Mouse (Mus musculus): ENCODE data around the gene Zbtb8a. TPM values are rescaled to one million over a fixed set of nuclear protein-coding genes. Genes with fewer than 3 reads are reported as not detected.

The Zbtb8a gene
- polyA plus RNA-seq, 1 experiment from 2014 or later: 14.8 TPM

DNA sequence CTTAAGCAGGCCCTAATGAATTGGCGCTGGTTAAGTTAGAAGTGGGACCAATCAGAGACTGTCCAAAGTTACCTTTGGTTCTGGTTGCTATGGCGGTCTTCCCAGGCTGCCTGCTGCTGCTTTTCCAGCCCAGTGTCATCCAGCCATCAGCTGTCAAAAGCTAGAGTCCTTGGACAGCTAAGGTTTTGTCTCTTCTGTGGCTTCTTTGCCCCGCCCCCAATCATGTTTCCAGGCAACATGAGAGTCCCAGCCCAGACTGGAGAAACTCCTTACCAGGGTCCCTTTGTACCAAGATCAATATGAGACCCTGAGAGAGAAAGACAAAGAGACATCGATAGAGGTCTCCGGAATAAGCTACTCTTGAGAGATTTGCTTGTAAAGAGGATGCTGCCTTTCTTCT is 10.5 kb upstream of the Zbtb8a start:
- Histone ChIP-seq H3K9me3 (no peaks in the 10 kb centered on the region), H3K36me3 (no peaks in the 10 kb centered on the region), H3K4me2 (replicated peaks) (no peak overlapping the region), H3K9ac (no peak overlapping the region), H3K4me3 (no peak overlapping the region), H3K4me1 (no peaks in the 10 kb centered on the region), H3K27me3 (no peaks in the 10 kb centered on the region), H3K27ac (no peak overlapping the region)
- no peak for ATAC-seq (ENCODE audit: low FRiP score, low read depth)
- WGBS: 87% methylated on average over 5 of the region's 5 CpGs

DNA sequence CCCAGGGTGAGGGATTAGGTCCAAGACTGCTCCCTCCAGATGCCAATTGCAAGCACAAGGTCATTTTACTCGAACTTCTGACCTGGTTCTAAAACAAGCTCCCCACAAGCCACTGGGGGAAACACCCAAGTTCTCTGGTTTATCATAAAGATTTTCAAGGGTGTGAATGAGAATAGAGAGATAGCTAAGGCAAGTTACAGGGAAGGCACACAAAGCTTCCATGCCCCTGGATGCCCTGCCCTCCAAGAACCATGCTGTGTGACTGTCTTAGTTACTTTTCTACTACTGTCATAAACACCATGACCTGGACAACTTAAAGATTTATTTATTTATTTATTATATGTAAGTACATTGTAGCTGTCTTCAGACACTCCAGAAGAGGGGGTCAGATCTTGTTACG is 9.1 kb upstream of the Zbtb8a start:
- 77% methylated on average over 2 of the region's 2 CpGs for WGBS
- Histone ChIP-seq H3K4me2 (replicated peaks) (no peak overlapping the region), H3K9ac (no peak overlapping the region), H3K36me3 (no peaks in the 10 kb centered on the region), H3K4me1 (no peaks in the 10 kb centered on the region), H3K27ac (no peak overlapping the region), H3K9me3 (no peaks in the 10 kb centered on the region), H3K4me3 (no peak overlapping the region), H3K27me3 (no peaks in the 10 kb centered on the region)
- ATAC-seq (ENCODE audit: low FRiP score, low read depth): no peak

DNA sequence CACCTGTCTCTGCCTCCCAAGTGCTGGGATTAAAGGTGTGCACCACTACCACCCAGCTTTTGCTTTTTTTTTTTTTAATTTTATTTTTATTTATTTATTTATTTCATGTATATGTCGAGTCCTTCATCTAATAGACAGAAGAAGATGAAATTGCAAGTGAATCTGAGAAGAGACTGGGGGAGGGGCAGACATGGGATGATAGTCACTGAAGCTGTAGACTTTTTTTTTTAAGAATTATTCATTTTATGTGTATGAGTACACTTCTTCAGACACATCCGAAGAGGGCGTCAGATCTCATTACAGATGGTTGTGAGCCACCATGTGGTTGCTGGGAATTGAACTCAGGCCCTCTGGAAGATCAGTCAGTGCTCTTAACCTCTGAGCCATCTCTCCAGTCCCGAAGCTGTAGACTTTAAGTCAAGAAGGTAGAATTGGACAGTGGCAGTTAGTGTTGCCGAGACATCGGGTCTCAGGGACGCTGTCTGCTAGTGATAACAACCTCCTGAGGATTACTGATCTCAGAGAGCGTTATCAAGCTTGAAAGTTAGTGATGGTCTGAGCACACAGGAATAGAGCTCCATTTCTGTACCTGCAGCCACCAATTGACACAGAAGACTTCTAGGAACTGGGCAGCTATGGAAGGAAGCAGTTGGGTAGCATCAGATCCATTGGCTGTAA is 8.5 kb upstream of the Zbtb8a start:
- Histone ChIP-seq H3K27ac (no peak overlapping the region), H3K27me3 (no peaks in the 10 kb centered on the region), H3K36me3 (no peaks in the 10 kb centered on the region), H3K4me1 (no peaks in the 10 kb centered on the region), H3K9ac (no peak overlapping the region), H3K4me2 (replicated peaks) (no peak overlapping the region), H3K9me3 (no peaks in the 10 kb centered on the region), H3K4me3 (no peak overlapping the region)
- WGBS: 87% methylated on average over 8 of the region's 8 CpGs
- no peak for ATAC-seq (ENCODE audit: low FRiP score, low read depth)

DNA sequence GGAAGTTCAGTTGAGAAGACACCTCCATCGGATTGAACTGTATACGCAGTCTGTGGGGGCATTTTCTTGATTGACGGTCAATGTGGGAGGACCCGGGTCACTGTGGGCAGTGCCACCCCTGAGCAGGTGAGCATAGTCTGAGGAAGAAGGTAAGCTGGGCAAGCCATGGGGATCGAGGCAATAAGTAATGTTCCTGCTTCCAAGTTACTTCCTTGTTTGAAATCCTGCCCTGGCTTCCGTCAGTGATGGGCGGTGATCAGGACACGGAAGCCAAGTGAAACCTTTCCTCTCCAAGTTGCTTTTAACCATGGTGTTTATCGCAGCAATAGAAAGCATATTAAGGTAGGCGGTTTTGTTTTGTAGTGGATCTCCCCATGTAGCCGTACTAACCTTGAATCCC is 7.8 kb upstream of the Zbtb8a start:
- Histone ChIP-seq H3K27ac (no peak overlapping the region), H3K9me3 (no peaks in the 10 kb centered on the region), H3K4me2 (replicated peaks) (no peak overlapping the region), H3K4me1 (no peaks in the 10 kb centered on the region), H3K9ac (no peak overlapping the region), H3K4me3 (no peak overlapping the region), H3K36me3 (no peaks in the 10 kb centered on the region), H3K27me3 (no peaks in the 10 kb centered on the region)
- 90% methylated on average over 11 of the region's 11 CpGs for WGBS
- ATAC-seq (ENCODE audit: low FRiP score, low read depth): no peak

DNA sequence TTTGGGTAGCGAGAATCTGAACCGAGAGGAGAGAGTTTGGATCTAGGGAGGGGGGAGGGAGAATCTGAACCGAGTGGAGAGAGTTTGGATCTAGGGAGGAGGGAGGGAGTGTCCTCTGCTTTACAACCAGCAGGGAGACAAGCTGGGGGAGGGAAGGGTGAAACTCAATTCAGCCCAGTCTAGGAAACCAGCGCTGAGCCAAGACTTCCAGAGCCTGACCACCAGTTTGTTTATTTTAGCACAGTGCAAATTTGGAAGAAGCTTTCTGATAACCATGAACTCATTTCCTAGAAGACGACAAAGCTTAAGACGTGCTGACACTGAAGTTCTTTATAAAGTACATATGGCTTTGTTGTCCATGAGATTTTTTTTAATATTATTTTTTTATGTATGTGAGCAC is 6.5 kb upstream of the Zbtb8a start:
- Histone ChIP-seq H3K4me2 (replicated peaks) (no peak overlapping the region), H3K4me3 (no peak overlapping the region), H3K4me1 (no peaks in the 10 kb centered on the region), H3K9me3 (no peaks in the 10 kb centered on the region), H3K27me3 (peaks cover 4% of the 10 kb centered on the region), H3K36me3 (no peaks in the 10 kb centered on the region), H3K9ac (no peak overlapping the region), H3K27ac (no peak overlapping the region)
- 33% methylated on average over 6 of the region's 6 CpGs for WGBS
- no peak for ATAC-seq (ENCODE audit: low FRiP score, low read depth)

DNA sequence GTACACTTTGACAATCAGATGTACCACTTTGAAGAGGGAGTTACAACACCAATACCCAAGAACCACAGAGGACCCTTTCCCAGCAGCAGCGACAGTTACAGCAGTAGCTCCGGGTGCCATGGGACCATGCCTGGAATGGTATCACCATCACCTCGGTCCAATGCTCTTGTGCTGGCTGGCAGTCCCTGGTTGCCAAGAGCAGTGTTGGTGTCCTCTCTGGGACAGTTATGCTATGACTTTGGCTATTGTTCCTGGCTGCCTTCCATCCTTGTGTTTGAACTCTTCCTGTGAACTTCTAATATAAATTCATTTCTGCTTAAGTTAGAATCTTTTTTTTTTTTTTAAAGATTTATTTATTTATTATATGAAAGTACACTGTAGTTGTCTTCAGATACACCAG is 5.7 kb upstream of the Zbtb8a start:
- Histone ChIP-seq H3K4me3 (no peak overlapping the region), H3K9me3 (no peaks in the 10 kb centered on the region), H3K4me1 (no peaks in the 10 kb centered on the region), H3K4me2 (replicated peaks) (no peak overlapping the region), H3K27me3 (peaks cover 9% of the 10 kb centered on the region), H3K9ac (no peak overlapping the region), H3K27ac (no peak overlapping the region), H3K36me3 (no peaks in the 10 kb centered on the region)
- 90% methylated on average over 3 of the region's 3 CpGs for WGBS
- no peak for ATAC-seq (ENCODE audit: low FRiP score, low read depth)

DNA sequence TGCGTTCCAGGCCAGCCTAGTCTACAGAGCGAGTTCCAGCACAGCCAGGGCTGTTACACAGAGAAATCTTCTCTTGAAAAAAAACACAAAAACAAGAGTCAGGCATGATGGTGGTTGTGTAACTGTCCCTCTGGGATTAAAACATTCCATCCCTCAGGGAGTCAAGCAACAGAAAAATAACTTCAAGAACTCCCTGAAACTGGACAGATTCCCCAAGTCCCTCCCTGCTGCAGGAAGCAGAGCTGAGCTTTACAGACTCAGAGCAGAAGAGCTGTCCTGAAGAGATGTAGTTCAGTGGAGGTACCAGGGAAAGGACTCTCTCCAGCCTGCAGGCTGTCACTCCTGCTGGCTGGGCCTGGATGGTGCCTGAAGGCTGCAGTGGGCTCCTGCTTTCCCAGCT is 4.6 kb upstream of the Zbtb8a start:
- Histone ChIP-seq H3K27me3 (peaks cover 9% of the 10 kb centered on the region), H3K9ac (no peak overlapping the region), H3K36me3 (no peaks in the 10 kb centered on the region), H3K9me3 (no peaks in the 10 kb centered on the region), H3K27ac (no peak overlapping the region), H3K4me2 (replicated peaks) (no peak overlapping the region), H3K4me3 (no peak overlapping the region), H3K4me1 (no peaks in the 10 kb centered on the region)
- ATAC-seq (ENCODE audit: low FRiP score, low read depth): no peak
- WGBS: 94% methylated on average over 2 of the region's 2 CpGs

DNA sequence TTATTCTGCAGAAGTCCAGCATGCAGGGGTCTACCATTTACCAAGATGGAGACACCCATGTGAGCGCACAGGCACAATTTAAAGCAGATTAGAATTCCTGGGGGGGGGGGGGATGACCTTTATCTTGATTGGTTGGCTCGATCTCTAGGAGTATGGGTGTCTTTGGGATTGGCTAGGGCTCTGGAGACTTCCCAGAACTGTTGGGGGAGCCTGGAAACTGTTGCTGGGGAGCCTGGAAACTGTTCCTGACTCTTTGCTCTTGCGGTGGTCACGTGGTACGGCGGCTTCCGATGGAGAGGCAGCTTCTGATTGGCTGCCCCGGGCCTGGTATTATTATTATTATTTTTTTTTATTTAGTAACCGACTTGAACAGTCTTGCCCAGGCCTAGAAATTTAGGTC is 4.1 kb upstream of the Zbtb8a start:
- ATAC-seq (ENCODE audit: low FRiP score, low read depth): no peak
- WGBS: 92% methylated on average over 9 of the region's 9 CpGs

DNA sequence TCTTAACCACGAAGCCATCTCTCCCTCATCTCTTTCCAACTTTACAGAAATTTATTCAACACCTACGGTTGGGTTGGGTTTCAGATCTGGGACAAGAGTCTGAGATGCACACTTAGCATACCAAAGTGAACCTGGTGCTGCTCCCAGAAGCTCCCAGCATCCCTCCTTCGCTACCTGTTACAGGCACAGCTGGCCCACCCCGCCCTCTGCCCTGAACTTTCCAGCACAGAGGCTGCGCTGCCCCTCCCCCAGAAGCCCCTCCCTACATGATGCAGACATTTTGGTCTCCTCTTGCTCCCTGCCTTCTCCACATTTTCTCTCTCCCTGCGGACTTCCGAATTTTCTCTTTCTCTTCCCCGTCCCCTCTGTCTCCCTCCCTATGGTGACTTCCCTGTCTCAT is 3.2 kb upstream of the Zbtb8a start:
- ATAC-seq (ENCODE audit: low FRiP score, low read depth): no peak
- no peaks in the 10 kb centered on the region for H3K36me3 ChIP-seq
- WGBS: 71% methylated on average over 8 of the region's 8 CpGs

More for the DNA sequence above, 4.1 kb upstream of the Zbtb8a start:
- H3K9me3 ChIP-seq: no peaks in the 10 kb centered on the region
- no peak overlapping the region for H3K4me2 ChIP-seq (replicated peaks)
- peaks cover 9% of the 10 kb centered on the region for H3K27me3 ChIP-seq
- H3K9ac ChIP-seq: no peak overlapping the region
- H3K27ac ChIP-seq: no peak overlapping the region
- H3K4me1 ChIP-seq: no peaks in the 10 kb centered on the region
- no peaks in the 10 kb centered on the region for H3K36me3 ChIP-seq
- H3K4me3 ChIP-seq: no peak overlapping the region

DNA sequence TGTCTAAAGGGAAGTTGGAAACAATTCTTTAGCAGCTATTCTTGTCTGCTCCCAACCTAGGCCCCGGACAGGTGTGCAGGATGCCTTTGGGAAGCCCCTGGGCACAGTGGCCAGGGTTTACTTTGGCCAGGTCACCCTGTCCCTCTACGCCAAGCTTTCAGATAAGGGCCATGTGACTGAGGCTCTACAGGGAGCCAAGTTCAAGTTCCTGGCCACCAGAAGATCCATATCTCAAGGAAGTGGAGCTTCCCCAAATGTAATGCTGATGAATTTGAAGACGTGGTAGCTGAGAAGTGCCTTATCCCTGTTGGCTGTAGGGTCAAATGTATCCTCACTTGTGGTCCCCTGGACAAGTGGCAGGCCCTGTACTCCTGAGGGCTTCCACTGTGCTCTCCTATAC is 1.9 kb upstream of the Zbtb8a start:
- H3K4me2 ChIP-seq (replicated peaks): no peak overlapping the region
- 82% methylated on average over 3 of the region's 3 CpGs for WGBS
- peaks cover 10% of the 10 kb centered on the region for H3K4me1 ChIP-seq
- H3K36me3 ChIP-seq: no peaks in the 10 kb centered on the region
- ATAC-seq (ENCODE audit: low FRiP score, low read depth): no peak
- no peaks in the 10 kb centered on the region for H3K9me3 ChIP-seq
- no peak overlapping the region for H3K9ac ChIP-seq
- peaks cover 9% of the 10 kb centered on the region for H3K27me3 ChIP-seq
- H3K4me3 ChIP-seq: no peak overlapping the region
- H3K27ac ChIP-seq: no peak overlapping the region

More for the DNA sequence above, 3.2 kb upstream of the Zbtb8a start:
- Histone ChIP-seq H3K4me3 (no peak overlapping the region), H3K27me3 (peaks cover 9% of the 10 kb centered on the region), H3K27ac (no peak overlapping the region), H3K9me3 (no peaks in the 10 kb centered on the region), H3K9ac (no peak overlapping the region), H3K4me1 (0 out of 2 replicates have a peak, but pooled peaks cover 4% of the 10 kb centered on the region), H3K4me2 (replicated peaks) (no peak overlapping the region)

DNA sequence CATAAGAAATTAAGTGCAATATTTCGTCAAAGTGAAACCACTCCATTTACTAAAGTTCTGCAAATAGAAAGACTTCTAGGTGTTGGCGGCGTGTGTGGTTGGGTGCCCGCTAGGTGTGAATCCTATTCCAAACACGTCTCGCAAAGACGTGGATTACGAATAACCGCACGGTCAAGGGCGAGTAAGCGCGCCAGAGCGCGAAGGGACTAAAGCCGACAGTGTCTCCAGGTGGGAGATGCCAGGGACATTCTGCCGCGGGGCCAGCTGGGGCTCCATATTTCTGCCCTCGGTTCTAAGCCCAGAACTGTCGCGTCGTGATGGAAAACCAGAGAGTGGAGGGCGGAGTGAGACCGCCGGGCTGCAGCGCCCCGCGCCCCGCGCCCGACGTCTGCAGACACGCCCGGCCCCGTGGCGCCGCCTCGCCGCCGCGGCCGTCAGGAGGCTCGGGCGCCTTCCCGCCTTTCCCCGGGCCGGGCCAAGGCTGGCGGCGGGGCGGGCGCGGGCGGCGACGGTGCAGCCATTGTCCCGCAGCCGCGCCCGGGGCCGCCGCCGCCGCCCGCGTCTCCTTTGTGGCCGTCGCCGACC is 863 bp downstream of the Zbtb8a start:
- peak overlapping the region; percentile 91 for H3K9ac ChIP-seq
- no peaks in the 10 kb centered on the region for H3K36me3 ChIP-seq
- peak overlapping the region; percentile 75 for H3K4me2 ChIP-seq (replicated peaks)
- WGBS: under 1% methylated on average over 67 of the region's 68 CpGs
- peaks cover 17% of the 10 kb centered on the region for H3K4me1 ChIP-seq
- H3K4me3 ChIP-seq: peak overlapping the region; percentile 73
- H3K27ac ChIP-seq: peak overlapping the region; percentile 84
- peak; percentile 52; the same call in 1 of the 2 replicates for ATAC-seq (ENCODE audit: low FRiP score, low read depth)
- no peaks in the 10 kb centered on the region for H3K9me3 ChIP-seq
- H3K27me3 ChIP-seq: peaks cover 9% of the 10 kb centered on the region

DNA sequence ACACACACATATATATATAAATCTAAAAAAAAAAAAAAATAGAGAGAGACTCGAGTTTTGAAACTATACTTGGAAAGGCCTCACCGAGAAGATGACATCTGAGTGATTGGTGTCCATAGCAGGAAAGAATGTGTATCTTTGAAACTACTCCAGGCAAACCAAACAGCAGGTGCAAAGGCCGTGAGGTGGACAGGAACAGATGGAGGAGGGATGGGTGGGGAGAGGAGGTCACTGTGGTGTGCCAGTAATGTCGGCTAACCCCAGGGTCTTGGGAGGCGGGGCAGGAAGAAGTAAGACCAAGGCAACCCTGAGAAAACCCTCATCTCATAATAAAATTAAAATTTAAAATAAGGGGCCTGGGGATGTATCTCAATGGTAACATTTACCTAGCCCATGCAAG is 2.1 kb downstream of the Zbtb8a start:
- H3K9me3 ChIP-seq: no peaks in the 10 kb centered on the region
- peaks cover 9% of the 10 kb centered on the region for H3K27me3 ChIP-seq
- H3K27ac ChIP-seq: no peak overlapping the region
- no peaks in the 10 kb centered on the region for H3K36me3 ChIP-seq
- ATAC-seq (ENCODE audit: low FRiP score, low read depth): no peak
- H3K4me2 ChIP-seq (replicated peaks): no peak overlapping the region
- H3K4me3 ChIP-seq: no peak overlapping the region
- no peak overlapping the region for H3K9ac ChIP-seq
- H3K4me1 ChIP-seq: peaks cover 17% of the 10 kb centered on the region
- WGBS: 70% methylated on average over 5 of the region's 5 CpGs

DNA sequence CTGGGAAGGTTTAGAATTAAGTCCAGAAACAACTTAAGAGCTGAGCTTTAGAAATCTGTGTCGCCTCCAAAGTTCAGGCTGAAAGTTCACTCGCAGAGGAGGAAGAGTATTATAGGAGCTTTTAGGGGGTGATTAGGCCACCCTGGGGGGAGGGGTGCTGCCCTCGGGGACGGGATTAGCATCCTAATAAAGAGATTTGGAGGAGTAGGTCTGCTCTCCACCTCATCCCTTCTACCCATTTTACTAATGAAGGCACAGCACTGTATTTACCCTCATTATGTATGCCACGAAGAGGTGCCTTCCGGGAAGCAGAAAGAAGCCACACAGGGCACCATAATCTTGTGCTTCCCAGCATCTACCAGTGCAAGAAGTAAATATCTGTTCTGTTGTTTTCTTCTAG is 2.9 kb downstream of the Zbtb8a start:
- Histone ChIP-seq H3K27ac (no peak overlapping the region), H3K9me3 (no peaks in the 10 kb centered on the region), H3K36me3 (no peaks in the 10 kb centered on the region), H3K27me3 (peaks cover 9% of the 10 kb centered on the region), H3K9ac (no peak overlapping the region), H3K4me2 (replicated peaks) (peak overlapping the region; percentile 24), H3K4me1 (peaks cover 17% of the 10 kb centered on the region), H3K4me3 (no peak overlapping the region)
- WGBS: 19% methylated on average over 6 of the region's 6 CpGs
- ATAC-seq (ENCODE audit: low FRiP score, low read depth): no peak

Measured in limb, embryonic 13.5 days (tissue).